Mouse (Mus musculus) layer of hippocampus, adult 8-10 months (tissue): ENCODE measurements around the gene Ankrd6. TPM values are rescaled to one million over a fixed set of nuclear protein-coding genes. Genes with fewer than 3 reads are reported as not detected.
A peak's percentile ranks its signal among the peaks of the same experiment; 100 is the strongest.

Experiments
- DNase-seq, 2 experiments: peaks; one replicate each; pipeline ENCODE4 v3.0.0; 2022; ENCODE audit warnings: low spot score in 2 of 2
- total RNA-seq, 4 experiments: library from RNA; stranded (reverse); gene quantifications; 2 replicates each; pipeline ENCODE4 v1.2.4; 2022

Ankrd6 gene
- total RNA-seq, 4 experiments from 2014 or later: 33.9 to 41.8 (median 34.3) TPM

GRCm38 (mm10) chr4:32905913-32906312, 44.7 kb downstream of the Ankrd6 start:
- DNase-seq: no peak

- no peak for DNase-seq
Measured at GRCm38 (mm10) chr4:32905381-32905780, 45.3 kb downstream of the Ankrd6 start.

GRCm38 (mm10) chr4:32903826-32904225, 46.8 kb downstream of the Ankrd6 start:
- no peak for DNase-seq

DNA sequence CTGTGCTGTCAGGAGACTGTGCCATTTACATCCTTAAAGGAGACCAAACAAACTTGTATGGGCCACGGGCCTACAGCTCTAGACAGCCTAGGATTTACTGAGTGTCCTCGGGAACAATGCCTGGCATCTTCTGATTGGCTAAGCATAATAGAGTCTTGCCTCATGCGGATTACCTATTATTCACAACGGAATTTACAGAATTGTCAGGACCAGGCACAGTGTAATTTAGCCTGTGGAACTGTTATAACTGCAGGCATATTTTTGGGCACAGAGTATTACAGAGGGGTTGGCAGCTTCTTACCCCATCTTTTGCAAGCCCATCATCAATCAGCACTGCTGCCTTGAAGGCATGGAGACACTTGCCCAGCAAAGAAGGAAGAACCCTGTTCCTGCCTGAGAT, 51.6 kb downstream of the Ankrd6 start:
- no peak for DNase-seq

- DNase-seq: no peak
Measured at GRCm38 (mm10) chr4:32891341-32891740, 59.3 kb downstream of the Ankrd6 start.

DNA sequence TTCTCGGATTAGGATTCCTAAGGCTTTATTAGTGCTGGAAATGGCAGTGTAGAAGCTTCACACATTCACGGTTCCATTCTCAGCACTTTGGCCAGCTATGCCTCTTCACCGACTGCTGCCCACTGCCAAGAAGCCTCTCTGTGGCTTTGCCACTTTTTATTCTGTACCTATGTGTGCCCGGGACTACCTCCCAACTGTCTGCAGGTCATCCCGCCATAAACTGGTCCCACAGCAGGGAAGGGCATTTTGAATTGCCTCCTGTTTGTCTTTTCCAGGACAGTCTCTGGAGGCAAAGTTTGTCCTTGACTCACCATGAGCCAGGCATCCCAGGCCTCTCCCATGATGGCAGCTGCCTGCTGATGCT, 59.9 kb downstream of the Ankrd6 start:
- no peak for DNase-seq

DNA sequence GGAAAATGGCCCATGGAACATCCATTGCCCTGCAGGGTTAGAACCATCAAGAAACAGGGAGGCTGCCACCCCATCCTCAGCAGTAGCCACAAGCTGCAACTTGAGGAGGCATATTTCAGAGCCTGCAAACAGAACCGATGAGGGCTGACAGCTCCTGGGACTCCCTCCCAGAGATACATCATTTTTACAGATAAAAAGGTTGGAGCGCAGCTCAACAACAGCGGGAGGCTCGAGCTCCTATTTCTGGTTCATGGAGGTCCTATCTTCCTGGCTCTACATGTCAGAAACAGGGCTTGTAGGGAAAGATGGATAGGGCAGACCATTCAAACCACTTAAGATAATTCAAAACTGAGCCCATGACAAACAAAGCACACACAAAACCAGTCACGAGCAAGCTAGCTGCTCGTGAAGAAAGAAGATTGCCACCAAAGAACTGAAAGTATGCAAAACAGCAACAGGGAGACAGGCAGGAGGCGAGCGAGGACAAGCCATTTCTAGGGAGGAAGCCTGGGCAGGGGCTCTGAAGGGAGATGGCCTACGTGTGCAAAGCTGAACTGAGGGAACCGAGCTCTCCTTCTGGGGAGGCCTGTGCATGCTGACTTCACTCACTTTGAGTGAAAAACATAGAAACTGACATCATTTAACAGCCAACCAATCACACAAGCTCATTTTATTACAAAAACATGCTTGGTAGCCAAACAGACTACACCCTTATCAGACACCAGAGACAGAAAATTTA, 60.5 kb downstream of the Ankrd6 start:
- DNase-seq: no peak

DNA sequence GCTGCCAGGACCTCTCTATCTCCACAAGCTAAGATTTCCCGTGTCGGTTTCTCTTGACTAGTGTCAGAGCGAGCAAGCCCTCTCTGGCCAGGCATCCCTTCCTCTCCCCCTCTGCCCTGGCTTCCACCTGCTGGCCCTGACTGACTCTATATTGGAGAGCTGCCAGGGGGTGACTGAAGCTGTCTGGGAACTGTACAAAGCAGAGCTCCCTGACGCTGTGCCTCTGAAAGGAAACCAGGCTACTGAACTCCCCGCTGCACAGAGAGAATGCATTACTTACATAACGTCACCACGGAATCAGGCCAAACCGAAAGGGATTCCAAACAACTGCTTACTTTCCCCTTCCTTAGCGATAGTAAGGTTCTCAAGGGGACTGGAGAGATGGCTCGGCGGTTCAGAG, 61.4 kb downstream of the Ankrd6 start:
- DNase-seq: peak; percentile 40 to 49

DNA sequence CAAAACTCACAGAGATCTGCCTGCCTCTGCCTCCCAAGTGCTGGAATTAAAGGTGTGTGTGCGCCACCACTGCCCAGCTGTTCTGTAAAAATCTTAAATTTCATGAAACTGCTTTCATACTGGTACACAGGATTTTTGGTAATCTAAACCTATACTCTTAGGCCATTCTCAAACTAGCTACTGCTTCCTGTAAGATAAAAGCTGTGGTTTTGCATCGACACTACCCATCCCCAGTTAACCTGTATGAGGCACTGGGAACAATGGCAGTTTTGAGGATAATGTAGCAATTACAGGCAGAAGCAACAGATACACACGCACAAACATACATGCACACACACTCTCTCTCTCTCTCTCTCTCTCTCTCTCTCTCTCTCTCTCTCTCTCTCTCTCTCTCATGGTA, 64.2 kb downstream of the Ankrd6 start:
- DNase-seq: no peak

GRCm38 (mm10) chr4:32884599-32884998, 66.0 kb downstream of the Ankrd6 start:
- DNase-seq: no peak

- no peak for DNase-seq
Measured at GRCm38 (mm10) chr4:32881001-32881400, 69.6 kb downstream of the Ankrd6 start.

GRCm38 (mm10) chr4:32874669-32875068, 76.0 kb downstream of the Ankrd6 start:
- no peak for DNase-seq

DNA sequence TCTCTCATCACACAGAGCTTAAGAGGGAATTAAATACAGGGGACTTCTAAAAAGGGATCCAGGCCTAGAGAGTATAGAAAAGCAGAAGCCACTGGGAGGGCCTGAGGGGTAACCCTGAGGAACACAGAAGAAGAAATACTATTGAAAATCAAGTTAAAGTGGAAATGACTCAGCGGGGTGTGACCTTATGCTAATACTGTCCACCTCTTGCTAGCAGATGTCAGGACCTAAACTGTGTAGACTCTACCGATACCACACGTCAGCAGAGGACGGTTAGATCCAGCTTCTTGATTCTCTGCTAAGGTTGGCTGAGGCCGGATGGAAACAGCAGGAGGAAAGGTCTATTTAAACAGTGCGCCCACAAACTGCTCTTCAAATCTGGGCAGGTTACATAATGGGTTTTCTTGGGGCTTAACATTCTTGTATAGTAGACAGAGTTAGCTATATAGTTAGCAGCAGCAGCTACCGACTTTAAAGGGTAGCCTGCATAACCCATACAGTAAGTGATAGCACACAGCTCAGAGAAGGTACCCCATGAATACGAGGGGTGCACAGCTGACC, 78.4 kb downstream of the Ankrd6 start:
- DNase-seq: no peak

- DNase-seq: no peak
Measured at GRCm38 (mm10) chr4:32869370-32869769, 81.3 kb downstream of the Ankrd6 start.

- DNase-seq: no peak
Measured at GRCm38 (mm10) chr4:32868858-32869257, 81.8 kb downstream of the Ankrd6 start.

DNA sequence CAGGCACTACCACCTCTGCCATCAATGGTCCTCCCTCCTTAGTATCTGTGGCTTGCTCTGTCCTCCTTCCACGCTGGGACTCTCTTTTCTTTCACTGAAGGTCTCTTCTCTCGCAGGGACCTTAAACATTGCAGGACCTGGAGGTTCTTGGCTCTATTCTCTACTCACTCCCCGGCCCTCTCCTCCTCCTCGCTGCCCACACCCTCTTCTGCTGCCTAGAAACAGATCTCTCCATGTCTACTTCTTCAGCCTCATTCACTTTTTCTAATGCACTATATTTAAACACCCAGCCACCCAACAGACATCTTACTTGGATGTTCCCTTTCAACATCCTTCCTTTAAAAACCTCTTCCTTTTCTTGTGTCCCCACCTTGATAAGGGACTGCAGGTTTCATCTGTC, 82.2 kb downstream of the Ankrd6 start:
- no peak for DNase-seq

GRCm38 (mm10) chr4:32867460-32867859, 83.2 kb downstream of the Ankrd6 start:
- DNase-seq: no peak

DNA sequence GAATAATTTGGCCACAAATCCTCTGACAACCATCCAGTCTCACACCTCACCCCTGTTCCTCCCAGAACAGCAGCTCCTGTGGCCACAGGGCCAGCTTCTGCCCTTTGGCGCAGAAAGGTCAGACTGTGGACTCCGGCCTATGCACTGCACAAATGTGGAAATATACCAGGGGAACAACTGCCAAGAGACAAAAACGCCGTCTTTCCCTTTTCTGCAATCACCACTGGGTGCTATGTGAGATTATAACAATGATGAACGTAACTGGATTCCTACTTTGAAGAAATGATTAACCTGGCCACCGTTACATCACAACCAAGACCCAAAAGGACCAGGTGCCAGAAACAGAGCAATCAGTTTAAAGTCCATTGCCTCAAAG, 85.8 kb downstream of the Ankrd6 start:
- DNase-seq: no peak

DNA sequence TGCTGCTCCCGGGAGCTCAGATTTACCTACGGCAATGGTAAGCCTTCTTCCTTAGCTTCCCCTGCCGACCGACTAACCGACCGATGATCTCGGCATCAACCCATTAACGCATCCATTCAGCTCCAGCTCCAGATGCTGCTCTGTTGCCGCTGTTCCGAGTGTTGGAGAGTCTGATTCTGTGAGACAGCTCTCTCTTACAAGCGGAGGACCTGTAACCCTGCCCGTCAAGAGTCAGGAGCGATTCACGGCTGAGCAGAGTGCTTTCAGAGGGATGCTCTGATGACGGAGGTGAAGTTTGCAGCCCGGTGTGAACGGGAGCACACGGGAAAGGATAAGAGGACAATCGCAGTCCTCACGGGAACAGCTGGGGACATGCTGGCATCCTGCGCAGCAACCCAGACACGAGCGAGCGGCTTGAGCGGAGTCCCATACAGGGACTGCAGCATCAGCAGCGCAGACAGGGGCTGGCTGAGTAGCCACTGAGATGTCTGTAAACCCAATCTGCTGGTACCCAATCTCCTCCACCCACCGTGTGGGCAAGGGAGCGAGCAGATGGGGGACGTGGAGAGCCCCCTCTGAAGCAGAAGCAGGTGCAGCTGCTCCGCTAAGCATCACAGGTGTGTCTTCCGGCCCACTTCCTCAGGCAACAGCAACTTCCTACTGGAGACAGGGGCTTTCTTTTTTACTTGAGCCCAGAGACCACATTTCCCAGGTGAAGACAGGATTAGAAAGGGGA, 86.3 kb downstream of the Ankrd6 start:
- no peak for DNase-seq

- no peak for DNase-seq
Measured at GRCm38 (mm10) chr4:32863447-32864130, 87.1 kb downstream of the Ankrd6 start.

DNA sequence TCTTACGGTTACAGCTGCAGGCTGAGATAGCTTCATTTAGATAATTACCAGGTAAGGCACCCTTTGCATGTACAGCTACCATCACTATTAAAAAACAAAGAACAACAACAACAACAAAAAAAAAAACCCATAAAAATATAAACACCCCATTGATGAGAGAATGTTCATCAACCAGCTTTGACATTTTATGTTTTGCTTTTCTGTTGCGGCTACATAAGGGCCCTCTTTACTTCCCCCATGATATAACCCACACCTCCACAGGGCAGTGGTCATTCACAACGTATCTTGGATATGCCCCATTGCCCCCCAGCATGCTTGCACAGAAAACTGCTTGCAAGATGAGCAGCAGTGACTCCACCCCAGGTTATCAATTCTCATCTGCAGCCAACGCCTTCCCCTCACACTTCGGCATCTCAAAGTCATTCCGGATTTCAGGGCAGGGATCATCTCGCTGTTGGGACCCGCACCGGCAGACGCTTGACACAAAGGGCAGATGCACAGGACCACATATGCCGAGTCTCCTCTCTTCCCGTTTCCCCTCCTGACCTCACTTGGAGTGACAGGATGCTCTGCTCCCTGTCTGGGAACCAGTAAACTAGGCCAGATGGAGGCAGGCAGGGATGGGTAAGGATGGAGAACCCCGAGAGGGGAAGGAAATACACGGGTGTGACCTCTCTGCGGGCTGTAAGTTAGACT, 87.7 kb downstream of the Ankrd6 start:
- peak in 1 of 2 experiments; percentile 18 for DNase-seq
